ENCODE assay signal across 14 mouse cellular contexts in genomic region chr9:117907895-117908424, GRCm38 (mm10).
"Had no signal": no experiment of that assay in that cellular context is flagged by ENCODE, and none has a peak within 500 bp of the region (broad histone marks: within the 10 kb centered on the region; RNA-seq: fewer than 3 reads in every experiment).

No protein-coding gene starts in this region.

- H3K9ac ChIP-seq: limb, embryonic 12.5 days; liver, embryonic 13.5 days; liver, postnatal 0 days; lung, embryonic 15.5 days; midbrain, embryonic 15.5 days; neural tube, embryonic 13.5 days; stomach, embryonic 15.5 days had no signal

- H3K27ac ChIP-seq: limb, embryonic 12.5 days; liver, embryonic 13.5 days; lung, embryonic 15.5 days; midbrain, embryonic 15.5 days; neural tube, embryonic 13.5 days; stomach, embryonic 15.5 days had no signal

- H3K36me3 ChIP-seq: limb, embryonic 12.5 days; liver, embryonic 13.5 days; lung, embryonic 15.5 days; midbrain, embryonic 15.5 days; neural tube, embryonic 13.5 days; stomach, embryonic 15.5 days had no signal

- H3K4me1 ChIP-seq: limb, embryonic 12.5 days; liver, embryonic 13.5 days; lung, embryonic 15.5 days; midbrain, embryonic 15.5 days; neural tube, embryonic 13.5 days; stomach, embryonic 15.5 days had no signal

- H3K9me3 ChIP-seq: lung, embryonic 15.5 days; midbrain, embryonic 15.5 days; stomach, embryonic 15.5 days had no signal

- DNase-seq: kidney, postnatal 25 days; liver; liver, embryonic 13.5 days; liver, postnatal 0 days; lung, postnatal 36 days; retina, postnatal 1 day; right cerebral cortex, postnatal 4 days; thymus, adult 2 months; thymus, postnatal 25 days had no signal

- H3K27me3 ChIP-seq: limb, embryonic 12.5 days; liver, embryonic 13.5 days; lung, embryonic 15.5 days; midbrain, embryonic 15.5 days; neural tube, embryonic 13.5 days; stomach, embryonic 15.5 days had no signal

- H3K4me3 ChIP-seq: limb, embryonic 12.5 days; liver, embryonic 13.5 days; lung, embryonic 15.5 days; midbrain, embryonic 15.5 days; neural tube, embryonic 13.5 days; stomach, embryonic 15.5 days had no signal
